Mouse (Mus musculus) kidney, adult 2 months (tissue): ENCODE results near the gene Gkn3.

Experiments used
- CTCF ChIP-seq: fragments of 200-500 bp; conservative IDR thresholded peaks from 2 replicates; pipeline ENCODE4 v1.5.1; 2011; ENCODE audit warnings: low read depth, mild to moderate bottlenecking, control low read depth, low read length, moderate library complexity, mixed read lengths; ENCODE audit not compliant: insufficient read depth, insufficient read length
- POLR2A ChIP-seq: fragments of 200-500 bp; IDR thresholded peaks from one replicate; pipeline ENCODE4 v1.6.1; 2011; ENCODE audit warnings: low read depth, low read length, control low read depth

GRCm38 (mm10) chr6:87393466-87394205 lies 4.9 kb upstream of the Gkn3 start:
- no peak for TF ChIP-seq CTCF
- no peak for TF ChIP-seq POLR2A
